Mouse (Mus musculus) left cerebral cortex, postnatal 36 days (tissue): ENCODE measurements around the gene Sptlc3. TPM values are rescaled to one million over a fixed set of nuclear protein-coding genes. Genes with fewer than 3 reads are reported as not detected.

Source experiments
- DNase-seq, 2 experiments: peaks; one replicate each; pipeline ENCODE4 v3.0.0; 2021 to 2022; ENCODE audit warnings: low spot score in 2 of 2, mixed read lengths in 1 of 2
- intact Hi-C: fragments of 180-260 bp; cut with DNase I; formaldehyde crosslinking; loops from one replicate; pipeline ENCODE4 v1.15.1; 2025
- total RNA-seq, 2 experiments: library from RNA; stranded (reverse); gene quantifications; 2 replicates each; pipeline ENCODE4 v1.2.3; 2021

Gene Sptlc3
- total RNA-seq: not detected

DNA sequence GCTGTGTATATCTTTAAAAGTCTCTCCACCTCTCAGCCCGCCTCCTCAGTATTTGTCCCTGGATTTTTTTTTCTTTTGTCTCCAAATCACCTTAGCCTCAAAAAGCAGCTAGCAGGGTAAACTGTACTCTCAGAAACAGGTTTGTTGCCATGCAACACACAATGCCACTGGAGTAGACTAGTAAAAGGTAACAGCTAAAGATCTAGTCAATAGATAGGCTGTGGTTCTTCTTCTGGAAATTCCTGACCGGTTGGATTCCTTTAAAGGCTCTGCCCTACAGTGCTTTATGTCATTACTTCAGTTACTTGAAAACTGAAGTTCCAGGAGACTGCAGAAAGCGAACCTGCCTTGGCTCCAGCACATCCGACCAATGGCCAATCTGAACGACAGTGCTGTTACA, at the start of gene Sptlc3:
Sptlc3 (plus strand) TSS at position 78 of the 400 bp plus-strand sequence.
- DNase-seq: no peak
- intact Hi-C loops: no loop called here

DNA sequence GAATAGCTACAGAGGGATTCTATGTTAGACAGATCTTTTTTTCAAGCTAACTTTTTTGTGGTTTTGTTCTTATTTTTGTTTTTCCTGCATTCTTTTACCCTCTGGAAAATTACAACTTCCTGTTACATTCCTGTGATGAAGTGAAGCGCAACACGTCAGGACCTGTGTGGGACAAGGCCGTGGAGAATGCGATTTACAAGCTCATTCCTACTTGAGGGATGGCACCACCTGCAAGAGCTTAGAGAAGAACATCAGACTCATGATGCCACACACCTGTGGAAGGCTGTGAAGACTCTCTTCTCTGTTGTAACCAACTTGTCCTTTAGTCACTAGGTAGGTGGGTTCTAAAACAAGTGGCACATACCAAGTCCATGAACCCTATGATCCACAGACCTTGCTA, 26.0 kb upstream of the Sptlc3 start:
- no peak for DNase-seq
- intact Hi-C loops: no loop called here

DNA sequence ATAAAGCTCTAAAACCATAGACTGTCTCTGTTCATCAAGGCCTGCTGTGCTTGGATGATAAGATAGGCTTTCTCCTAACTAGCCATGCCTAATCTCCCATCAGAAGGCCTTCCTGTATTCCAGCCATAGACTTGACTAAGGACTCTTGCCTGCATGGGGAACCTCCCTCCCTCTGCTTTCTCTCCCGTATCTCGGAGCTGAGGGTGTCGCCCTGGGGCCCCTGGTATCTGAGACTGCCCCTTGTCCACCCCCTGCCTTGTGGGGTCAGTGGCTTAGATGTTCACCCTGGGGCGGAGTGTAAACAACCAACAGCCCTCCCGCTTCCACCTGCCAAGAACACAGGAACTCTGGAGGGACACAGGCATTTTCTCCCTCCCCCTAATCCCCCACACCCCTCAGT, 5.0 kb upstream of the Sptlc3 start:
- DNase-seq: no peak
- intact Hi-C loops: no loop called here

DNA sequence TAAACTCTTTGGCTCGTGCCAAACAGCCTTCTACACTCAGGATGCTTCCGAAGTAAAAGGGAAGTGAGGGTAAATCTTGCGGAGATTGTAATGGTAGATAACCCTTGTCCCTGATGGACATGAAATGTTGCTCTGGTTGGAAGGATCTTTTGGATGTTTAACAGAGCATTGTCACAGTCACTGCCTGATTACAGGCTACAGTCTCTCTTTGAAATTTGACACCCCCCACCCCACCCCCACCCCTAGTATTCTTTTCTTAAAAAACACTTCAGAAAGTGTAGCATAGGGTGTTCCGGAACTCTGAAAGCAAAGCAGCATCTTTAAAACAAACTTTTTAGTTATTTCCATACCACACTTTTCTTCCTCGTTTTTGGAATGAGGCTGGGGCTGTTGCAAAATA, 916 bp downstream of the Sptlc3 start:
- intact Hi-C loops: no loop called here
- no peak for DNase-seq

DNA sequence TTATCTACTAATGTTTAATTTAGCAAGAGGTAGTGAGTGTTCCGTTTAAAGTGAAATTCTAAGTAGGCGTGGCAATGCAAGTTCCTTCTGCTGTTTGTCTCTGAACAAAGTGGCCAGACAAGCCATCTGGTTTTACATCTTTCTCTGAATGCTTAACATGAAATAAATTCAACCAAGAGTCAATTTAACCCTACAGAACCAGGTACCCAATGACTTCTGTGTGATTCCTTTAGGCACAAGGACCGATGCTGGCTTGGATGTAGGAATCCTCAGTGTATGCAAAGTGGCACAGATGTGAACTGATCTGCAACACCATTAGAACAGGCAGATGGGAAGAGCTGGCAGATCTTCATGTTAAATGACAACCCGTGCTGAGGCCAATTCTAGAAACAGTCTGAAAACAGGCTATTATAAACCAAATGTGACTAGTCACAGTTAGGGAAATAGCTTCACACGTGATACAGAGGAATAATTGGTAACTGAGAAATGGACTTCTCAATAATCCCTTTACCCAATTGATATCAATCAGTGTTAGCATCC, 68.3 kb downstream of the Sptlc3 start:
- no peak for DNase-seq
- intact Hi-C loops: no loop called here

DNA sequence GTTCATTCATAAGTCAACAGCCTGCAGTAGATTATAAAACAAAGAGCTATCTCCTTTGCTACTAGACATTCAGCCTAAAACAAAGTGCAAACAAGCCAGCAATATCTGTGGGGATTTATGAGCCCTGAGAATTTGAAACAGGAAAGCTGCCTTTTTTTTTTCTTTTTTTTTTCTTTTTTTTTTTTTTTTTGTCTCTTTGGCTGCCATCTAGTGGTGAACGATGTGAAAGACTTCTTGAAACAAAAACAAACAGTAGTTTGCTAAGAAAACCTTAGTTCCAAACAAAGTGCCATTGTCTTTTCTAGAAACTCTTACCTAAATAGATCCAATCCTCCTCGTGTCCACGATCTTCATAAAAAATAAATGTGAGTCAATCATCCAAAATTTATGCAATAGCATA, 85.6 kb downstream of the Sptlc3 start:
- intact Hi-C loops: loop anchor here (2.0 kb wide), 2 partner anchors 156 to 198 kb away; no protein-coding TSS in a partner anchor
- DNase-seq: no peak

DNA sequence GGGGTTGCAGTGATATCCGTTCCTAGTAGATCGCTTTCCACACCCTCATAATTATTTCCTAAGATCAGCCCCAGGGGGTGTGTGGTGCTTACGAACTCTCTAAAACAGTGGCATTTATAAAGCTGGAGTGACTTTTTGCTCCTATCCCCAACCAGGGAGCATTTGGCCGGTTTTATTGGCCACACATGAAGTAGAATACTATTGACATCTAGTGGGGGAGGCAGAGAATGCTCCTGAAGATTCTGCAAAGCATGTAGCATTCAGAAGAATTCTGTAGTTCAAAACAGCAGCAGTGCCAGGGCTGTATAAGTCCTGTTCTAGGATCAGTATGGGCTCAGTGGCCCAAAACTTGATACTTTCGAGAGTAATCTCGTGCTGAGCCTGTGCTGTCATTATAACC, 89.1 kb downstream of the Sptlc3 start:
- intact Hi-C loops: no loop called here
- DNase-seq: no peak

DNA sequence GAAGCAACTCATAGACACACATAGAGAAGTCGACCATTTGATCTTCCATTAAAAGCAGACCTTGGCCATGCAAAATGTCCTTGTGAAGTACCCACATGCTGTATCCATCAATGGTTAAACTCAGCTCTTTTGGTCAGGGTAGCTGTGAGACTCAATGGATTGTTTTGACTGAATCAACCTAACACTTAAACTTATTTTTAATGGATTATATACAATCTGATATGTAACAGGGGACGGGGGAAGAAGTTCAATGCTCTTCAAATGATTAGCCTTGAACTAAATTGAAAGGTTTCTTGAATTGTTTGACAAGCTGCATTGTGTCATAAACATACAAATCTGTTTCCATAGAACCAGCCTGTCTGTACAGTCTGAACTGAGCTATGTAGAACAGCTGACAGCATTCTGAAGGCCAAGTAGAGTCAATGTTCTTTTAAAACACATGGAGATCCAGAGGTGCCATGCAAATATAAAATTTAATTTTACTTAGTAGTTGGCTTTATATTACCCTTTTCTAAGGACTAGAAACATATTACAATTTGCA, 94.0 kb downstream of the Sptlc3 start:
- intact Hi-C loops: no loop called here
- no peak for DNase-seq

DNA sequence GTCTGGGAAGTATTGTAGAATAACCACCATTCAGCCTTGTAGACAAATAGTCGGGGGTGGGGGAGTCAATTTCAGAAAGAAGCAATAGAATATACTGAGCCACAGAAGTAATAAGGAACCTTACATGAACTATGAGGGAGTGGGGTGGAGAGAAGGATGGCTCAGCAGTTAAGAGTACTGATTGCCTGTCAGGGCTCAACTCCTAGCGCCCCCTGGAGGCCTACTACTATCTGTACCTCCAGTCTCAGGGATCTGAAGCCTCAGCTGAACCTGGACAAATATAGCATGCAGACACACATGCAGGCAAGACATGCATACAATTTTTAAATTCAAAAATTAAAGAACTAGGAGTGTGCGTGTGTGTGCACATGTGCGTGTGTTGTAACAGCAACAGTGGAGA, 96.2 kb downstream of the Sptlc3 start:
- peak in 1 of 2 experiments; percentile 10 for DNase-seq
- intact Hi-C loops: loop anchor here (5.0 kb wide), 2 partner anchors 152 to 567 kb away; no protein-coding TSS in a partner anchor

DNA sequence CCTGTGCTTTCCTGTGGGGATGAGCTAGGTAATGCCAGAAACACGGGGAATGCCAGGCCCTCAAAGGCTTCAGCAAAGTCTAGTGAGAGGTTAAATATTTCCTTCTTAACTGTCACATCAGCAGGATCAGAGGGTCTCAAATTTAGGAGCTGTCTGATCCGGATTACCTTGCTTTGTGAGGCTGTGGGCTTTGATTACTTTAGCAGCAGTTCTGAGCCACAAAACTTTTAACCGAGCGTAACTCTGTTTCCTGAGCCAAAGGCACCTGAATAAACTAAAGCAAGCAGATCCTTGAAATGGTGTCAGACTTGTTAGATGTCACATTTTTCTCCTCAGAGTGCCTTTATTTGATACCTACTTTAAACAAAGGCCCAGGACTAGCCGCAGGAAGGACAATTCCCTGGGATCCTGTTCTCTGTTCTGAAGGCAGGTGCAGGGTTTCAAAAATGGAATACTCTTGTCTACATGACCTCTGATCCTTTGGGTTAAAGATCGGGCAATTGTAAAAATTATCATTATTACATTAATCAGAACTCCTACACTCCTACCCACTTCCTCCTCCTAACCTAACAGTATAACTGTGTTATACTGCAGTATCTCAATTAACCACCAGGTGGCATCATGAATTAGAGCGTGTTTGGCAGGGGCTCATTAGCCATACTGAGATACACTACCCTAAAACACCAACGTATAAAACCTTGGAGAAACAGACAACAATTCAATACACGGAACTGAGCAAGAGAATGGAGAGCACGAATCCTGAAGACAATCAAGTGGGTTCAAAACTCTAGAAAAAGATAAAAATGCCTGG, 97.4 kb downstream of the Sptlc3 start:
- no peak for DNase-seq
- intact Hi-C loops: loop anchor here (1.0 to 5.0 kb wide), 3 partner anchors 131 to 566 kb away; no protein-coding TSS in a partner anchor

DNA sequence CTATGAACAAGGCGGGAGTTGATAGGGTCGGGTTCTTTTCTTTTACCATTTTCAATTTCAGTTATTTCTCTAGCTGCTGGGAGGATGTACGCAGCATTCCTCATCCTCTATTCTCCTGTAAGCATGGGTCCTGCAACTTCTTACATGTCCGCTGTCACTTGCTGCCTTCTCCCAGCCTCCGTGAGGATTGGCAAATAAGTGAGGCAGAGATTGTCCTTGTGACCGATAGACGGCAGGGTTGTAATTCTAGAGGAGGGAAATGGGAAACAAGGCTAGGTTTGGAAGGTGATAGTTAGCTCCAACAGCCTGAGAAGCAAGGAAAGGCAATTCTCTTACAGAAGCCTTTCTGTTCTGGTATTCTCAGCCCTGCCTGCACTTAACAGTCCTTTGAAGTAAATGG, 98.4 kb downstream of the Sptlc3 start:
- DNase-seq: no peak
- intact Hi-C loops: loop anchor here (5.0 kb wide), 2 partner anchors 150 to 565 kb away; no protein-coding TSS in a partner anchor

DNA sequence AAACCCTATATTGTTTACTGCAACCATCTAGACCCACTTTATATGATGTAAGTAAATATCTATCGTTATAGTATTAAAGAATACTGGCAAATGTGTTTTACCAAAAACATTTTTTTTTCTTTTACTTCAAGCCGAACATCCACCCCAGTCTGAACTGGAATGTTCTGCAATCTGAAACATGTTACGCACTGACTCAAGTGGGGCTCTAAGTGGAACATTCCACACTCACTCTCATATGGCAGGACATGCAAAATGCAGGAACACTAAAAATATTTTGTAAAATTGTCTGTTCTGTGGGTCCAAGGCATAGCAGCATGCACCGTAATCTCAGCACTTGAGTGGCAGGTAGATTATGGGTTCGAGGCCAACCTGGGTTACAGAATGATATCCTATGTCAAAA, 103.5 kb downstream of the Sptlc3 start:
- intact Hi-C loops: no loop called here
- DNase-seq: no peak

DNA sequence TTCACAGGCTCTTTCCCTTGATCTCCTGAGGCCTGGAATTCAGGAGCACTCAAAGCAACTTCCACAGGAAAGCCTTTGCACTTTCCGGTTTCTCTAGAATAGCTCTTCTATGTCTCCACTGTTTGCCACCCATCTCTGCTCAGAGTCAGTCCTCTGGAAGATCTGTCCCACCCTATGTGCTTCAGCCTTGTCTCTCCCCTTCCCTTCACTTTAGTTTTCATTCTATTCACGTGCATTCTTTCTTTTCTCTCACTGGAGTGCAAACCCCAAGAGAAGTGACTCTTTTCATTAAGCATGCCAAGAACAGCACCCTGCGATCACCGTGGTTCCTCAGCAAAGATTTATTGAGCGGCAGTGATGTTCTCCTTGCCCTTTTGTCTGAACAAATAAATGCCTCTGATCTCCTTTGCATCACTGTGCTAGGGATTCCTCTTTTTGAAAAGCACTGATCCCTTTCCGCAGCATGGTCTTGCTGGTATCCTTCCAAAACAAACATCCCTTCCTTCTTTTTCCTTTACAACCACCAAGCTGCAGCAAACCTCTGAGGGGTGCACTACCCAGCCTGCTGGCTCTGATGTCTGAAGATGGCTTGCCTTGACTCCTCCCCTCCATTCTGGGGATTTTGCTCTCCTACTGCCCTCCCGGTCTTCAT, 108.0 kb downstream of the Sptlc3 start:
- intact Hi-C loops: no loop called here
- DNase-seq: no peak

DNA sequence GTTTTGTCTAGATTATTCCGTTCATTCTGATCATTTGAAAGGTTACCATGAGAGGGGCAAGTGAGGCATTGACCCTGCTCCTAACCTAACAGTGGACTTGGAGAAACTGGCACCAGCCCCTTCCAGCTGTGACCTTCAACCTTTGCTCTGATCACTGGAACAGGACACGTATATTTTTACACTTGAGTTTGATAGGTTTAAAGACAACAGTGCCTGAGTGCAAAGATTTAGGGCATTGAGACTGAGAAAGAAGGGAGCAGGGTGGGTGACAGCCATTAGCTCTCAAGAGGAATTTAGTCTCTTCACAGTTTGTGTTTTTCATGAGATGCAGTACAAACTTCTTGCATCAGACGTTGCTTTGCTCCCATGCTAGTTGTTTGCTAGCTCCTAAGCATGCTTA, 114.5 kb downstream of the Sptlc3 start:
- no peak for DNase-seq
- intact Hi-C loops: no loop called here

DNA sequence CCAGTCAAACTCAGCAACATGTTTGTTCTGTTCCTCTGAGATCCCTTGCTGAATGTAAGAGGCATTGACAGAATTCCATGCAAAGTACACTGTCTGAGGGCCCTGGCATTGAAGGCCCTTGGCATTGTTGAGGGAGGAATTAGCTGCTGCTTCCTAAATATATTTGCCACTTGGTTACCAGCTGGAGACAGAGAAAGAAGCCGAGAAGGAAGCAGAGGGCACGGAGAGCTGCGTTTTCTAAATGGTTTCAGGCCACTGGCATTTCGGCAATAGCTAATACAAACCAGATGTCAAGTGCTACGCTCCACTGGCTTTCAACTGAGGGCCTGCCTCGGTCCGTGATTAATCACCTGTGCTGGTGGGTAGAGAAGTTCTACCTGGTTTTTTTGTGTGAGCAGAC, 115.1 kb downstream of the Sptlc3 start:
- no peak for DNase-seq
- intact Hi-C loops: no loop called here

DNA sequence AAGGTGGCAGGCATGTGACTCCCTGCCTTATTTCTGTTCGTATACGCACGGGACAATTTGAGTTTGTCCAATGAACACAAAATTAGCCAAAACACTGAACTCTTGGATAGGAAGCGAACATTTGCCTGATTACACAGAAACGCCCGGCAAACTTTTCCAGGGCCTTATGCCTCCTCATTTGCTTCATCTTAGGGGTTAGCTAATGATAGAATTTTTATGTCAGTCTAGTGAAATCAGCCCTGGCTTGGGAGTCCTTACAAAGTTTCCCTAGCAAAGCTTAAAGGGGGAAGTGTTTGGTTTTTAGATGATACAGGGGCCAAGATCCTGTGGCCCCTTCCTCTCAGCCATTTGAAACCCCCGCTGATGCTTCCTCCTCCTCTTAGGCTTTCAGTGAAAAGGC, 115.5 kb downstream of the Sptlc3 start:
- intact Hi-C loops: no loop called here
- no peak for DNase-seq

DNA sequence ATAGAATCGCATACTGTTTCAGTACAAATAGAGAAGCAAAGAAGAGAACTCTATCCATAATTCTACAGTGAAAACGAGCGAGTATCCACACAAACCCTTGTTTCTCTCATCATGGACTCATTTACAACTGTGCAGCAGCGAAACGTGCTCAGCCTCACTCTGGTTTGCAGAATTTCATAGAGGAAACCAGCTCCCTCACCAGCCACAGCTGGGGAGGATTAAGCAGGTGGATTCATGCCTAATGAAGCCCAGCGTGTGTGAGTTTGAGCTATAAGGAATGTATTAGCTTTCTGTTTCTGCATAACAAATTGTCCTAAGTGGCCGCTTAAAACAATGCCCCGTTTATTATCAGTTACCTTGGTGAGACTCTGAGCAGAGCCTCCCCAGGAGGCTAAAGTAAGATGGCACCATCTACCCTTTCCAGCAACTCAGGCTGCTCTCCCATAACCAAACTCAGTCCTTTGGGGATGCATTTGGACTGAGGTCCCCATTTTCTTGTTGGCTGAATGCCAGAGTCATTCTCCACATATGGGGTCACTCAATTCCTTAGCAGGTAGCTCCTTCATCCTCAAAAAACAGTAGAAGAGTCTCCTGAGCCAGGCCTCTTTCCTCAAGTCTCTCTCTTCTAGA, 116.1 kb downstream of the Sptlc3 start:
- intact Hi-C loops: no loop called here
- DNase-seq: no peak

DNA sequence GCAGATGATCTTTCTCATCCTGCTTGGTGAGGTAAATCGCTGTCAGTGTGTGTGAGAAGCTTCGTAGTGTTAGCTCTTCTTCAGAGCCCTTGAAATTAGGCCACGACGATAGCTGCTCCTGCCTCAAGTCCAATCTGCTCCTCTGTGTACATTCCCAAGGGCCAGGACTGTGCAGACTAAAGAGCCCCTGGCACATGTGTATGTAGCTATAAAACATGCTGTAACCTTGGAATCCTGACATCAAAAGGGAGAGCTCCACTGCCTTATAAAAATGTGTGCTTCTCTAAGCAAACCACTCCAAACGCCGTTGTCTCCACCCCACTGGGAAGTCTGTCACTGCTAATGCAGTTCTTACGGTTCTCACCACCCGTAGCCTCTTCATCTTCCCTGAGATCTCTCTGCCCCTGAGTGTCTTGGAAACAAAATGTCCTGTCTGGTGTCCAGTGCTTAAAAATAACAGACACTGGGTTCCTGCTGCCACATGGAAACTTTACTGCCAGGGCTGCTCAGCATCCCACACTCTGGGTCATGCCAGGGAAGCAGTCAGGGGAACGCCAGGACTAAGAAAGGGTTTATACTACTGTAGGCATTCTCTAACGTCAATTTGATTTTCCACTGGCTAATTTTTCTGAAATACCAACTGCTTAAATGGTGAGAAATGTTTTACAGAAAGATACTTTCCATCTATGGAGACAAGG, 118.8 kb downstream of the Sptlc3 start:
- no peak for DNase-seq
- intact Hi-C loops: no loop called here

DNA sequence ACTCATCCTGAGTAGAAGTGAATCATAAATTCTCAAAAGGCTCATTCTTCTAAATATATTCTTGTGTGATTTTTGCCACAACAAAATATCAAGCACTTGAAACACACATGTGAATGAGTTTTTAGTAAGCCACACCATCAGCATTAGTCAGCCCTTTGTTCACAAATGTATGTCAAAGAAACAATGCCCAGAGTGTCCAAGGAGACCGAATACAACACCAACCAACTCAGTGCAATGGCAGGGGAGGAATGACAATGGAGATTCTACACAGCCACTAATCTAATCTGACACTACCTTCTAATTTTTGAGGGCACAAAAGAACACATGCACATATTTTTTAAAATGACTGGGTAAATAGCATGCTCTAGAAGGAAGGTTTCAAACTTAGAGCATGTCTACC, 132.8 kb downstream of the Sptlc3 start:
- no peak for DNase-seq
- intact Hi-C loops: no loop called here

DNA sequence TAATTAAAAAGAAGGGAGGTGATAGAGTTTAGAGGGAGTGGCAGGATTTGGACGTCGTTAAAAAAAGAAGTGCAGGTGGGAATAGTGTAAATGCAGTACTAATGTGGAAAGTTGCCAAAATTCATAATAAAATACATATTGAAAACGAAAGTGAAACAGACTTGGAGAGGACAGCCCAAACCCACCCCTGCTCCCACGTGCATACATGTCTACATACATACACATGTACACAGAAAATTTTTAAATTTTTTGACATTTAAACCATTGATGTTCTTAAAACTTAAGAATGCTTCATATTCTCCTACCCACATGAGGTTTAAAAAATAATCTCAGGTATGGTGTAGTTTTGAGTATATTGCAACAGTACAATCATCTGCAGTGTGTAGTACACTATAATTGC, 135.0 kb downstream of the Sptlc3 start:
- intact Hi-C loops: no loop called here
- DNase-seq: no peak
